Mouse (Mus musculus): ENCODE results near the gene Znrf1.

The Znrf1 gene

DNA sequence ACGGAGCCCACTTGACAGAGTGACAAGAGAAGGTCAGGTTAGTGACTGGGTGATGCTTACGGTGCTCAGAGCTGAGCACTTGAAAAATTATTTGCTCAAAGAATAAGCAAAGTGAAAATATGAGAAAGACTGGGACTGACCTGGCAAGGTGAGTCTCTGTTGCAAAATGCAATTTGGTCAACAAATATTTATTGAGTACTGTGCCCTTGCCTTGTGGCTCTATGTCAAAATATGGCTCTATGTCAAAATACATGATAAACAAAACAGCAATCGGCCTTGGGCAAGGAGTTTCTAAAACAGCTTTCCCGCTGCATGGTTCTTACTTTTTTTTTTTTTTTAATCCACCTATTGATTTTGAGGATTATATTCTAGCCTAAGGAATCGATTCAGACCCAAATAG is 406 bp upstream of the Znrf1 start:
- DNase-seq, result no peak

DNA sequence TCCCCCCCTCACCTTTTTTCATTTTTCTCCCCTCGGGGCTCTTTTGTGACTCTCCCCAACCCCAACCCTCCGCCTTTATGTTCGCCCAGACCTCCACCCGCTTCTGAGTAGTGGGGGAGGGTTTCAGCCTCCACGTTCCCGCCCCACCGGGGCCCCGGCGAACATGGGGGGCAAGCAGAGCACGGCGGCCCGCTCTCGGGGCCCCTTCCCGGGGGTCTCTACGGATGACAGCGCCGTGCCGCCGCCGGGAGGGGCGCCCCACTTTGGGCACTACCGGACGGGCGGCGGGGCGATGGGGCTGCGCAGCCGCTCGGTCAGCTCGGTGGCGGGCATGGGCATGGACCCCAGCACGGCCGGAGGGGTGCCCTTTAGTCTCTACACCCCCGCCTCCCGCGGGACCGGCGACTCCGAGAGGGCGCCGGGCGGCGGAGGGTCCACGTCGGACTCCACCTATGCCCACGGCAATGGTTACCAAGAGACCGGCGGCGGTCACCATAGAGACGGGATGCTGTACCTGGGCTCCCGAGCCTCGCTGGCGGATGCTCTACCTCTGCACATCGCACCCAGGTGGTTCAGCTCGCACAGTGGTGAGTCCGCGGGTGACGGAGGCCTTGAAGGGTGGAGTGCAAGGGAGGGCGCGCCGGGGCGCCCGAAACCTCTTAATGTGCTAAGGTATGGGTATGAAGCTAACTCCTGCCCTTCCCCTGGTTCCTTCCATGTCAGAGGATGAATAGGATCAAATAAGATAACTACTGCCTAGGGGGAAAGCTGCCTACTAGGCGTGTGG is 1.3 kb downstream of the Znrf1 start:
- DNase-seq, result peak; percentile 41

- DNase-seq, result no peak
These were observed 1.9 kb downstream of the Znrf1 start for GRCm38 (mm10) chr8:111537765-111538158.

DNA sequence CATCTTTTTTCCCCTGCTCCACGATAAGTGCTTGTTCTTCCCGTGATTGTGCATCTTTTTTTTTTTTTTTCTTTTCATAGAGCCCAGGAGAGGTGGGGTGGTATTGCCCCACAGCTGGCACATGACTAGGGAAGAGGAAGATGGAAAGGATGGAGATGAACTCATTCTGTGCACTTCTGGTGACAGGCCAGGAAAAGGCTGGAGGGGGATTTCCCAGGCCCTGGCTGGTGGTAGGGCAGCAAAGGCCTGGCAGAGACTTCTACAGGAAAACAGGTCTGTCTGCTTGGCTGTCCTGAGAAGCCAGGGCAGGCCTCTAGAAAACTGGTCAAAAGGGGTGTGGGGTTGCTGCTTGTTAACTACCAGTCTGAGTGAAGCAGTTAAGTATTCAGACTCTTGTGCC is 2.3 kb downstream of the Znrf1 start:
- DNase-seq, result no peak

DNA sequence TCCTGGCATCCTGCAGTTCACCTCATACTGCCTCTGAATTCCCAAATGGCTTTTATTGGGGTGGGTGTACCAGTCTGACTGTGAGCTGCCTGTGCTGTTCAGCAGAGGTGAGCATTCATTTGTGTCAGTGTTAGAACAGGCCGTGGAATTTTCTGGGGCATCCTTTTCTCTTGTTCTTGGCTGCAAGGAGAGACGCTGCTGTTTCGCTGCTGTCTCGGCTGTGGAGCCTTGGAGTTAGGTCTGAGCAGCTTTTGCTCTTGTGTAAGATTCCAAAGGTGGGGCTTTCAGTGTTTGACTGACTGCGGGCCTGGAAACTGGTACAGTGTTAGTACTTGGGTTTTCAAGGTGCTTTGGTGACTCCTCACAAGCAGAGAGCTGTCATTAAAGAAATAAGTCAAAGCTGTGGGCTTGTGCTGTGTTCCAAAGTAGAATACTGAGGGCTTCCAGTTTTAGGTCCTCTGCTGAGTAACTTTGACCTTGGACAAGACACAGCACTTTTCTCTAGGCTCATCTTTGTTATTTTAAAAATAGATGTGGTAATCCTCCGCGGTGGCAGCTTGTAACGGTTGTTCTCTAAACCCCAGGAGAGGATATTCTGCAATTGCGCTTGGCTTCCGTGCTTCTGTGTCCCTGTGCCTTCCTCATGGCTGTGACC is 3.7 kb downstream of the Znrf1 start:
- peak; percentile 15 for DNase-seq

DNA sequence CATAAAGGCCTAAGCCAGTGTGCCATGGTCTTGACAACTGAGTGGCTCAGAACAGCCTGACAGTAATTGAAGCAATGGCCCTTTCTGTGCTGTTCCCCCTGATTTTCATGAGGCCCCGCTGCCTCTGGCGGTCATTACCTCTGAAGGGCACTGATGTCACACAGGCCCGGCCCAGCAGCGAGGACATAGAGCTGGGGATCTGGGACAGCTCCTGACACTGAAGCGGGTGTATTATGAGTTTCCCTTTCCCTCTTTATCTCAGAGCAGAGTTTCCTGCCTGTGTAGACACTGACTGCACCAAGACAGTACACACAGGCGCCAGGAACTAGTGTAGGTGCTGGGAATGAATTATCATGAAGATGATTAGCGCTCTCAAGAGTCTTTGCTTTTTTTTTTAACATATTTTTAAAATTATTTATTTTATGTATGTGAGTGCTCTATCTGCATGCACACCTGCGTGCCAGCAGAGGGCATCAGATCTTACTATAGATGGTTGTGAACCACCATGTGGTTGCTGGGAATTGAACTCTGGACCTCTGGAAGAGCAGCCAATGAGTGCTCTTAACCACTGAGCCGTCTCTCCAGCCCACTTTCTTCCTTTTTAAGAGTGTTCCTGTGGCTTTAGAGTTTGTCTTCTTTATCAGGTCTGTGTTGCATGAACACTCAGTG is 7.9 kb downstream of the Znrf1 start:
- no peak for DNase-seq

- DNase-seq, result no peak
These were observed 9.7 kb downstream of the Znrf1 start for GRCm38 (mm10) chr8:111545406-111546156.

GRCm38 (mm10) chr8:111547144-111547543 is 11.2 kb downstream of the Znrf1 start:
- peak; percentile 65 for DNase-seq

GRCm38 (mm10) chr8:111548201-111548600 is 12.3 kb downstream of the Znrf1 start:
- no peak for DNase-seq

DNA sequence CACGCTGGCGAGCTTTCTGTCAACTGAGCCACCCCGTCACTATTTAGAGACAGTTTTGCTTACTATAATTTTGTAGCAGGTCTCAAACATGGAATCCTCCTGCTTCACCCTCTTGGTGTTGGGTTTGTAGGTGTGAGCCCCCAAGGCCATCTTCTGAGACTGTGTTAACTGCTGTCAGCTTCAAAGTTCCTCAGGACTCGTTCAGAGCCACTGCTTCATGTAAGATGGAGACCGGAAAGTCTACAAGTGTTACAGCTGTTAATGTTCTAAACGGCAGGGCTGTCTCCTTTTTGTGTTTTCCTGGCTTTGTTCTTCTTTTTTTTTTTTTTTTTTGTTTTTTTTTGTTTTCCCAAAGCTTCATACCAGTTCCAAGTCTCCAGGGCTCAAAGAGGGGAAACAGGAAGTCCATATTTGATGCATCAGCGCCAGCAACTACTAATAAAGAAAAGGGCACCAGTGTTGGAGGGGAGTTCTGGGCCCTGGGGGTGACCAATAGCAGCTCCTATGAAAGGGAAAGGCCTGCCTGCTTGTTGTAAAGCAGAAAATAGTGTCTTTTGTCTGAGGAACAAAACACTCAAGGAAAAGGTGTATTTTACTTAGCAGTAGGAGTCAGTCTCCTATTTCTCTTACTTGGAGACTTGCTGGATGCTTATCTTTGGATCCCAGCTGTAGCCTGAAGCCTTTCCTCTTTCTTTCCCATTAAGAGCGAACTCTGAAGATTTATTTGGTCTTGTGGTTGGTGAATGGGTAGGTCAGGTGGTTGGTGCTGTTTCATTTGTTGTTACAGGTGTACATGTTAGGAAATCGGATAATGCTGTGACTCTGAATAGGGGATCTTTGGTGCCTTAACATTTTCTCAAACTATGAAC is 14.3 kb downstream of the Znrf1 start:
- no peak for DNase-seq

- no peak for DNase-seq
These were observed 15.7 kb downstream of the Znrf1 start for GRCm38 (mm10) chr8:111551511-111552130.

GRCm38 (mm10) chr8:111561824-111562223 is 25.9 kb downstream of the Znrf1 start:
- peak; percentile 42 for DNase-seq

DNA sequence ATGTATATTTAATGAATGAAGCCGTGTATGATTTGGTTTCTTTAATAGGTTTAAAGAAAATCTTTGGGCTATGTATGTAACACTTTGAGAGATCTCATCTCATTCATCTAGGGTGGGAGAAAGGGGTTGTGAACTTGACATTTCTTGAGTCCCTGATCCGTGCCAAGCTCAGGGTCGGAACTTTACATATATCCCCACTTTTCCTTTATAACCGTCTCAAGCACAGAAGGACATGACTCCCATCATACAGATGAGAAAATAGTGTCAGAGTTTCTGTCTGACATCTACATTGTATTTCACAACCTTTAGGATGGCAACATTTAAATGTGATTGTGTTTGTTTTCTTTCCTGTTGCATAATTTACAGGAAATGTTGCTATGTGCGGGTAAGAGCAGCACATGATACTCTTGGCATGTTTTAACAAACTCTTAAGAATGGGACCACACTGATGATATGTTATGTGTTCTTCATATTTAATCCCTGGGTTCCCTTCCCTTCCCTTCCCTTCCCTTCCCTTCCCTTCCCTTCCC is 26.4 kb downstream of the Znrf1 start:
- no peak for DNase-seq

- no peak for DNase-seq
These were observed 27.2 kb downstream of the Znrf1 start for GRCm38 (mm10) chr8:111563075-111563474.

GRCm38 (mm10) chr8:111563687-111564086 is 27.8 kb downstream of the Znrf1 start:
- no peak for DNase-seq

DNA sequence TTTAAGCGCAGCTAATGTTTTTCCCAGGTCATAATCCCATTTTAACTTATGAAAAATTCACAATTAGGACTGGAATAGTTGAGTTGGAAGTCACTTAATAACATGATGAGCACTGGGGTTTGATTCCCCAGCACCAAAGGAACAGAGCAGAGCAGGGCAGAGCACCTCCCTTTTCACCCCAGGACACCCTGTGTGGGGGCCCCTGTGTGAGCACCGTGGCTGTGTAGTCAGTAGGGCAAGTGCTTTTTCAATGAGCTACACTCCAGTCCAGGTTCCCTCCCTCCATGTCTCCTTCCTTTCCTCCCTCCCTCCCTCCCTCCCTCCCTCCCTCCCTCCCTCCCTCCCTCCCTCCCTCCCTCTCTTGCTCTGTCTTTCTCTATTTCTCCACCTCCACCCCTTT is 28.2 kb downstream of the Znrf1 start:
- no peak for DNase-seq

- no peak for DNase-seq
These were observed 29.9 kb downstream of the Znrf1 start for GRCm38 (mm10) chr8:111565784-111566191.

DNA sequence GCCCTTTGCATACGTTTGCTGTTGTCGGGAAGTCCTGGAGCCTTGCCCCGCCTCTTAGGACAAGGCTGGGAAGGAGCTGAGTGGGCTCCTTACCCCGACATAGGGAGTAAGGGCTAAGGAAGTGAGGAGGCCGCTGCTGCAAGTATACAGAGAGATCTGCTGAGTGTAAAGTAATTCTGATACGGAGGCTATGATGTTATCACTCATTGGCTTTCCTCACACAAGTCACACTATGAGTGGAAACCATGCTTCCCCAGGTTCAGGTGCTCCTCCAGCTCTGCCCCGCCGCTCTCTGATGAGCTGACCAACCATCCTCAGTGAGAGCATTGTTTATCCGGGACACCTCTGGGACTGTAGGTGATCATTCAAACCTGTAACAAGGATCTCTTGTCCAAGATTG is 30.4 kb downstream of the Znrf1 start:
- no peak for DNase-seq

DNA sequence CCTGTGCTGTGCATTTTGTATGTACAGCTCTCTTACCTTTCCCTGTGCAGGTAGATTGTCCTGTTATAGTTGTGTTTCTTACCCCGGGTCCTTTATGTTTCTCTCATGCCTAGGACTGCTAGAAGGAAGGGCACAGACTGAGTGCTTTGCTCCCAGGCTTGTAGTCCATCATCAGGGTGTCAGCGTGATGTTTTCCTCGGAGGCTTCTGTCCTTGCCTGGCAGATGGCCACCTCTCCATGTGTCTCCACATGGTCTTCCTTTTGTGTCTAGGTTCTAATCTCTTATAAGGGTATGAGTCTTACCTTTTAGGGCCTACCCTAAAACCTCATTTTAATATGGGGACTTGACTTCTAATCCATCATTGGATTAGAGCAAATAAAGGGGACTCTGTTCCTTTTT is 31.7 kb downstream of the Znrf1 start:
- no peak for DNase-seq

DNA sequence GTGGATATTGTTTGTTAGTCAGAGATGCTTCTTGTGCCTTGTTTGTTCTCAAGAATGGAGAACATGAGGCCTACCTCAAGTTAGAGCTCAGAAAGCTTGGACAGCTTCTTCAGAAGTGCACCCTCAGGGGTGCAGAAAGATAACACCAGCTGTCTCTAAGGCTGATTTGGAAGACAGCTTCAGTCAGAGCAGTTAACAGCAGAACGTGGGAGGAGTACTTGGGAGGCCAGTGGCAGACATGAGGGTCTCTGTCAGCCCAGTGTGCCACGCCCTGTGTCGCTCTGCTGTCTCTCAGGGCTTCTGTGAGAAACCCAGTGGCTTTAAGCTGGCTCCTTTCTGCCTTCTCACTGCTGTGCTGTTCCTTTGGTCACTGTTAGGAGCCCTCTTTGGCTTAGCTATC is 32.1 kb downstream of the Znrf1 start:
- no peak for DNase-seq

DNA sequence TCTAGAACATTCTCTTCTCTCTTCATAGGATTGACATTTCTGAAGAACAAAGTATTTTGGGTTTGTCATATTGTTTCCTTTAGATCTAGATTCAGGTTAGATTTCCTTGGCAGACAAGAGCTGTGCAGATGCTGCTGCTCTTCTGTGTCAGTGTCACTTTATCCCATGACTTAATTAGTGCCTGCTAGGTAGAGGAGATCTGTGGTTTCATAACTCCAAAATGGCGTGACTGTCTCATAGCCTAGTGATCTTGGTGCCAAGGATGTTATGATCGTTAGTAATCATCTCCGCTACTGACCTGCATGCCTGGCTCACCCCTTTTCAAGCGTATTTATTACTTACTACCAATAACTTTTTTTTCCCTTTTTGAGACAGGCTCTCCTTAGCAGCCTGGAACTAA is 34.0 kb downstream of the Znrf1 start:
- no peak for DNase-seq

GRCm38 (mm10) chr8:111570432-111570831 is 34.5 kb downstream of the Znrf1 start:
- DNase-seq, result no peak
